Mouse (Mus musculus) embryonic fibroblast, embryonic 13.5 days (primary cell): Measurements from ENCODE around the gene Klhl36.

Experiments used
- CTCF ChIP-seq: IDR thresholded peaks from 2 replicates; pipeline ENCODE4 v1.5.1; 2011; ENCODE audit warnings: mild to moderate bottlenecking, control low read depth, low read length, moderate library complexity, borderline replicate concordance; ENCODE audit not compliant: insufficient read depth
- POLR2A ChIP-seq: IDR thresholded peaks from 2 replicates; pipeline ENCODE4 v1.6.1; 2011; ENCODE audit warnings: low read depth, mild to moderate bottlenecking, control low read depth, low read length, moderate library complexity

- TF ChIP-seq CTCF (no peak), POLR2A (no peak)
Measured at GRCm38 (mm10) chr8:119831336-119831995, 30.6 kb upstream of the Klhl36 start.
